Mouse (Mus musculus) heart, embryonic 16.5 days (tissue): ENCODE measurements around the gene Add3. TPM values are rescaled to one million over a fixed set of nuclear protein-coding genes. Genes with fewer than 3 reads are reported as not detected.

ENCODE experiments used
- ATAC-seq: fragments of 200-750 bp; cut with Nextera tagmentation; replicated peaks from 2 replicates; pipeline ENCODE4 v1.8.0; 2017; ENCODE audit warnings: moderate number of reproducible peaks; ENCODE audit not compliant: insufficient read depth, low FRiP score; ENCODE audit errors: extremely low read depth
- H3K27ac ChIP-seq: fragments of 300-500 bp; sonication (generic); 2 replicates; pipeline ENCODE4 v1.5.1; 2014; ENCODE audit warnings: mild to moderate bottlenecking, low read length, control low read depth, moderate library complexity
- H3K27me3 ChIP-seq: fragments of 300-500 bp; sonication (generic); 2 replicates; pipeline ENCODE4 v1.6.1; 2014; ENCODE audit warnings: low read length, mixed read lengths; ENCODE audit not compliant: control insufficient read depth, insufficient read depth
- H3K36me3 ChIP-seq: fragments of 300-500 bp; sonication (generic); 2 replicates; pipeline ENCODE4 v1.6.1; 2014; ENCODE audit not compliant: control insufficient read depth, insufficient read depth
- H3K4me1 ChIP-seq: fragments of 300-500 bp; sonication (generic); 2 replicates; pipeline ENCODE4 v1.6.1; 2014; ENCODE audit warnings: low read length, mixed read lengths; ENCODE audit not compliant: control insufficient read depth, insufficient read depth
- H3K4me2 ChIP-seq: fragments of 300-500 bp; sonication (generic); 2 replicates; pipeline ENCODE4 v1.6.1; 2014; ENCODE audit warnings: low read depth, mild to moderate bottlenecking, control low read depth, low read length
- H3K4me3 ChIP-seq: fragments of 300-500 bp; sonication (generic); 2 replicates; pipeline ENCODE4 v1.5.1; 2014; ENCODE audit warnings: mild to moderate bottlenecking, control low read depth, low read length
- H3K9ac ChIP-seq: fragments of 300-500 bp; sonication (generic); 2 replicates; pipeline ENCODE4 v1.6.1; 2014; ENCODE audit warnings: low read length, control low read depth
- H3K9me3 ChIP-seq: fragments of 300-500 bp; sonication (generic); replicated peaks from 2 replicates; pipeline ENCODE4 v1.6.1; 2016; ENCODE audit warnings: low read length; ENCODE audit not compliant: control insufficient read depth
- WGBS: fragments of 180-500 bp; shearing (Covaris S2); extraction: QIAGEN DNeasy Blood & Tissue Kit; methylation state at CpG from one replicate; pipeline ENCODE4 v1.1.7; 2014; 5-methylcytosine and 5-hydroxymethylcytosine counted together
- polyA plus RNA-seq: library from polyadenylated mRNA; unstranded; fragments of >200 nt; fragmentation: Nextera tagmentation; extraction: Ambion mirVana; gene quantifications from 2 replicates; pipeline ENCODE4 v1.2.1, GENCODE M21; 2015

Add3 gene
- polyA plus RNA-seq, 1 experiment from 2014 or later = 107 TPM

- no peaks in the 10 kb centered on the region; the same call in 1 of the 2 replicates for H3K36me3 ChIP-seq
- no peak overlapping the region for H3K4me3 ChIP-seq
- WGBS = 88% methylated on average over 2 of the region's 2 CpGs
- no peaks in the 10 kb centered on the region for H3K27me3 ChIP-seq
- ATAC-seq = no peak
- H3K27ac ChIP-seq = no peak overlapping the region
- H3K4me1 ChIP-seq = peaks cover 25% of the 10 kb centered on the region
- no peak overlapping the region for H3K9ac ChIP-seq
- no peak overlapping the region for H3K4me2 ChIP-seq
- H3K9me3 ChIP-seq = no peaks in the 10 kb centered on the region
Observed at GRCm38 (mm10) chr19:53206986-53207385, 66.7 kb downstream of the Add3 start.

GRCm38 (mm10) chr19:53208830-53209229 is 68.6 kb downstream of the Add3 start:
- Histone ChIP-seq H3K27me3 (no peaks in the 10 kb centered on the region), H3K36me3 (no peaks in the 10 kb centered on the region), H3K9me3 (no peaks in the 10 kb centered on the region), H3K4me3 (no peak overlapping the region), H3K9ac (no peak overlapping the region), H3K27ac (no peak overlapping the region), H3K4me1 (peaks cover 31% of the 10 kb centered on the region), H3K4me2 (no peak overlapping the region)
- WGBS = 85% methylated on average over 7 of the region's 7 CpGs
- ATAC-seq = no peak

- H3K27ac ChIP-seq = peak overlapping the region; percentile 35; the same call in 1 of the 2 replicates
- H3K36me3 ChIP-seq = no peaks in the 10 kb centered on the region
- no peak overlapping the region for H3K4me2 ChIP-seq
- WGBS = 57% methylated on average over 2 of the region's 2 CpGs
- no peak overlapping the region for H3K9ac ChIP-seq
- H3K27me3 ChIP-seq = no peaks in the 10 kb centered on the region
- peaks cover 32% of the 10 kb centered on the region for H3K4me1 ChIP-seq
- H3K4me3 ChIP-seq = no peak overlapping the region
- ATAC-seq = no peak
- no peaks in the 10 kb centered on the region for H3K9me3 ChIP-seq
Observed at GRCm38 (mm10) chr19:53210251-53210650, 70.0 kb downstream of the Add3 start.

- Histone ChIP-seq H3K4me2 (no peak overlapping the region), H3K9me3 (no peaks in the 10 kb centered on the region), H3K9ac (no peak overlapping the region), H3K27ac (no peak overlapping the region), H3K27me3 (no peaks in the 10 kb centered on the region), H3K4me1 (peaks cover 30% of the 10 kb centered on the region), H3K36me3 (peaks cover 17% of the 10 kb centered on the region; the same call in 1 of the 2 replicates), H3K4me3 (no peak overlapping the region)
- WGBS = 67% methylated on average over 2 of the region's 2 CpGs
- ATAC-seq = no peak
Observed at GRCm38 (mm10) chr19:53215352-53215751, 75.1 kb downstream of the Add3 start.

- WGBS = 77% methylated on average over 18 of the region's 18 CpGs
- Histone ChIP-seq H3K27ac (peak overlapping the region; percentile 77; the same call in 1 of the 2 replicates), H3K9me3 (no peaks in the 10 kb centered on the region), H3K36me3 (peaks cover 23% of the 10 kb centered on the region; the same call in 1 of the 2 replicates), H3K4me1 (peaks cover 19% of the 10 kb centered on the region), H3K4me2 (no peak overlapping the region), H3K9ac (no peak overlapping the region), H3K27me3 (no peaks in the 10 kb centered on the region), H3K4me3 (no peak overlapping the region)
- ATAC-seq = no peak
Observed at GRCm38 (mm10) chr19:53216761-53217538, 76.7 kb downstream of the Add3 start.

GRCm38 (mm10) chr19:53217837-53218236 is 77.6 kb downstream of the Add3 start:
- H3K9me3 ChIP-seq = no peaks in the 10 kb centered on the region
- 48% methylated on average over 8 of the region's 8 CpGs for WGBS
- peak overlapping the region; percentile 77 for H3K27ac ChIP-seq
- H3K4me2 ChIP-seq = no peak overlapping the region
- peak; percentile 53; the same call in 1 of the 2 replicates for ATAC-seq
- no peaks in the 10 kb centered on the region for H3K27me3 ChIP-seq
- no peak overlapping the region for H3K4me3 ChIP-seq
- H3K36me3 ChIP-seq = peaks cover 23% of the 10 kb centered on the region; the same call in 1 of the 2 replicates
- H3K4me1 ChIP-seq = peaks cover 14% of the 10 kb centered on the region
- H3K9ac ChIP-seq = no peak overlapping the region

- H3K4me1 ChIP-seq = peaks cover 13% of the 10 kb centered on the region
Observed at GRCm38 (mm10) chr19:53219305-53219704, 79.1 kb downstream of the Add3 start.

GRCm38 (mm10) chr19:53221186-53221585 is 80.9 kb downstream of the Add3 start:
- H3K4me1 ChIP-seq = peaks cover 27% of the 10 kb centered on the region
- H3K36me3 ChIP-seq = peaks cover 23% of the 10 kb centered on the region; the same call in 1 of the 2 replicates
- H3K4me3 ChIP-seq = no peak overlapping the region
- 93% methylated on average over 3 of the region's 3 CpGs for WGBS
- ATAC-seq = no peak
- H3K9me3 ChIP-seq = no peaks in the 10 kb centered on the region
- H3K27me3 ChIP-seq = no peaks in the 10 kb centered on the region
- no peak overlapping the region for H3K9ac ChIP-seq
- no peak overlapping the region for H3K27ac ChIP-seq
- no peak overlapping the region for H3K4me2 ChIP-seq

More at GRCm38 (mm10) chr19:53219305-53219704, 79.1 kb downstream of the Add3 start:
- peaks cover 23% of the 10 kb centered on the region; the same call in 1 of the 2 replicates for H3K36me3 ChIP-seq
- H3K4me2 ChIP-seq = no peak overlapping the region
- no peaks in the 10 kb centered on the region for H3K9me3 ChIP-seq
- no peak for ATAC-seq
- H3K4me3 ChIP-seq = no peak overlapping the region
- peak overlapping the region; percentile 10; the same call in 1 of the 2 replicates for H3K27ac ChIP-seq
- no peaks in the 10 kb centered on the region for H3K27me3 ChIP-seq
- H3K9ac ChIP-seq = no peak overlapping the region
- 53% methylated on average over 3 of the region's 3 CpGs for WGBS
